Mouse (Mus musculus): ENCODE data around the gene Rnaseh2a.

DNA sequence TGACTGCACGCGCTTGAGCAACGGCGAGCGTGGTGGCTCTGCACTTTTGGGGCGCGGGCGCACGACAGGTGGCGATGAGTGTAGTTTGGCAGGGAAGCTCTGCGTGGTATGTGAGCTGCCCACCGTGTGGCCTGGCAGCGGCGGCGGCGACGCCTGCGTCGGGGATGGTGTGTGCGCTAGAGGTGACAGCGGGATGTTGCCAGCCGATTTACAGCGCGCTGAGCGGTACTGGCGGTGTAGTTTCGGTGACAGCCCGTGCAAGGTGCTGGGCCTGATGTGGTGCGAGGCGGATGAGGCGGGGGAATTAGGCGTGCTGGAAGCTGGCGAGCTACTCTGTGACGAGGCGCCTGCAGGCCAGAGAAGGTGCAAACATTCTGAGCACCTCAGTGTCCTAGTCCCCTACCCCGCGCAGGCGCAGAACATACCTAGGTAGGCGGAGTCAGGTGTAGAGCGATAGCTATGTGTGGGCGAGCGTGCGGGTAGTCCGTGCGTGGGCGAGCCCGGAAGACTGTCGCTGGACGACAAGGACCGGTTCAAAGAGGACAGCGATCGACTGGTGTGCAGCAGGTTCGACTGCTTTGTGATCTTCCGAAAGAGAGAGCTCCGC is 56.6 kb downstream of the Rnaseh2a start:
- no peak for TF ChIP-seq POLR2A (IDR thresholded peaks at IDR 0.05; ENCODE audit: control insufficient read depth, low read depth, low read length)
- TF ChIP-seq CTCF (IDR thresholded peaks at IDR 0.05; ENCODE audit: control insufficient read depth, insufficient read depth, insufficient replicate concordance, low read depth, low read length), result no peak
